8 mouse cellular contexts compared by ENCODE assay signal in genomic region chr6:42349426-42350020, GRCm38 (mm10). TPM values are rescaled to one million over a fixed set of nuclear protein-coding genes. Genes with fewer than 3 reads are reported as not detected.
DNase-seq lines count a peak whose midpoint lies in the region; ATAC-seq and TF ChIP-seq lines count a peak whose summit lies in the region.

Zyx (plus strand) TSS chr6:42349630.

- no peaks in the 10 kb centered on the region for H3K27me3 ChIP-seq in ES-Bruce4 (ENCODE audit: control insufficient read depth, insufficient read depth, low read length, poor library complexity, severe bottlenecking)
- no peaks in the 10 kb centered on the region for H3K27me3 ChIP-seq in forebrain, embryonic 15.5 days

- H3K27ac ChIP-seq in ES-Bruce4 (ENCODE audit: insufficient read depth, low read length) = 0 out of 2 replicates have a peak within 1 kb of the TSS, but pooled peaks have one; percentile 2
- peak within 1 kb of the TSS; percentile 86 for H3K27ac ChIP-seq in forebrain, embryonic 15.5 days (replicated peaks)

- DNase-seq in cerebellum, adult 11 months = peak; percentile 91
- DNase-seq in heart, postnatal 25 days (ENCODE audit: low spot score) = peak; percentile 98
- peak; percentile 72 to 76 for DNase-seq in layer of hippocampus, adult 18-20 months (ENCODE audit: low spot score in 2 of 2)
- peak; percentile 90 for DNase-seq in lung, adult 2 months
- peak; percentile 86 to 87 for DNase-seq in thymus, adult 18-20 months

- no peak for TF ChIP-seq POLR2A in ES-Bruce4 (IDR thresholded peaks at IDR 0.05; ENCODE audit: insufficient read depth, low read length)
- TF ChIP-seq POLR2A in lung, adult 2 months (IDR thresholded peaks at IDR 0.05; ENCODE audit: borderline replicate concordance, extremely low read depth, low read depth, low read length) = peak; percentile 90; the same call in 1 of the 2 replicates

- no peak for TF ChIP-seq EP300 in ES-Bruce4 (IDR thresholded peaks at IDR 0.05; ENCODE audit: insufficient read depth, low read depth, low read length)

- peak within 1 kb of the TSS; percentile 80 for H3K4me3 ChIP-seq in ES-Bruce4 (ENCODE audit: low read depth, low read length)
- peak within 1 kb of the TSS; percentile 89 for H3K4me3 ChIP-seq in forebrain, embryonic 15.5 days
- peak within 1 kb of the TSS; percentile 71 for H3K4me3 ChIP-seq in lung, adult 2 months (replicated peaks; ENCODE audit: extremely low read depth, low read depth, low read length)

- no peak for TF ChIP-seq CTCF in ES-Bruce4 (IDR thresholded peaks at IDR 0.05; ENCODE audit: low read depth, low read length)
- no peak for TF ChIP-seq CTCF in lung, adult 2 months (IDR thresholded peaks at IDR 0.05; ENCODE audit: insufficient read depth, low read length)

- H3K36me3 ChIP-seq in ES-Bruce4 (ENCODE audit: control insufficient read depth, insufficient read depth, low read length, poor library complexity, severe bottlenecking) = no peaks in the 10 kb centered on the region
- H3K36me3 ChIP-seq in forebrain, embryonic 15.5 days = no peaks in the 10 kb centered on the region

- ATAC-seq in forebrain, embryonic 15.5 days (replicated peaks) = peak; percentile 89
- ATAC-seq in neutrophil, adult 5-6 weeks (ENCODE audit: extremely low read depth, insufficient number of reproducible peaks, low FRiP score, poor library complexity, severe bottlenecking) = peak; percentile 65

- H3K4me2 ChIP-seq in forebrain, embryonic 15.5 days (replicated peaks) = peak within 1 kb of the TSS; percentile 78

- H3K4me1 ChIP-seq in ES-Bruce4 (ENCODE audit: control insufficient read depth, insufficient read depth, low read length) = peaks cover 8% of the 10 kb centered on the region
- H3K4me1 ChIP-seq in forebrain, embryonic 15.5 days = peaks cover 30% of the 10 kb centered on the region
- H3K4me1 ChIP-seq in lung, adult 2 months (ENCODE audit: control insufficient read depth, insufficient read depth, low read length) = peaks cover 19% of the 10 kb centered on the region

- intact Hi-C loops in heart, postnatal 25 days (cut with DNase I) = loop anchor here (1.0 kb wide), 2 partner anchors 26 to 234 kb away; no protein-coding TSS in a partner anchor

- H3K9ac ChIP-seq in ES-Bruce4 (ENCODE audit: low read depth, poor library complexity, severe bottlenecking) = peak within 1 kb of the TSS; percentile 83
- peak within 1 kb of the TSS; percentile 76 for H3K9ac ChIP-seq in forebrain, embryonic 15.5 days (replicated peaks)

- no peaks in the 10 kb centered on the region for H3K9me3 ChIP-seq in ES-Bruce4 (replicated peaks; ENCODE audit: control insufficient read depth, insufficient read depth, low read length, poor library complexity, severe bottlenecking)
- H3K9me3 ChIP-seq in forebrain, embryonic 15.5 days = no peaks in the 10 kb centered on the region

- WGBS in forebrain, embryonic 15.5 days = under 1% methylated on average over 27 of the region's 36 CpGs
- WGBS in lung, adult 2 months = under 1% methylated on average over 33 of the region's 36 CpGs

RNA-seq across cellular contexts. Expression of gene Zyx, which starts in this region (rescaled TPM):
- polyA plus RNA-seq in ES-Bruce4 (2011; ENCODE audit: insufficient read depth, insufficient read length, low read depth, missing spikeins) = 42.6 and 52.2 TPM in 2 replicates
- 33.1 and 37.6 TPM in 2 replicates for polyA plus RNA-seq in forebrain, embryonic 15.5 days (2015; fragmentation: Nextera tagmentation; extraction: Ambion mirVana)
- total RNA-seq in heart, postnatal 25 days (2021) = 10 to 100 TPM; 57.1 to 59.8 TPM
- total RNA-seq in layer of hippocampus, adult 18-20 months (2021) = 10 to 100 TPM; 39.5 to 40.3 TPM
- polyA plus RNA-seq in lung, adult 2 months (2012; rRNA removed) = 311 and 352 TPM in 2 replicates
- total RNA-seq in neutrophil, adult 5-6 weeks (2017) = 327 and 356 TPM in 2 replicates

Comparison
In these comparisons a context has a peak if more than half of its experiments do, and no peak if none do; other contexts are left out.
1. Peak in every context shown above with its lines: DNase-seq, ATAC-seq, H3K4me3 ChIP-seq and H3K27ac ChIP-seq.